Mouse (Mus musculus) T-helper 1 cell (primary cell): Measurements from ENCODE around the gene Stk11.

Experiments used
- in situ Hi-C: fragments of 300-600 bp; cut with MboI, MseI; formaldehyde crosslinking; loops from one replicate; pipeline ENCODE4 v1.15.1; 2025; ENCODE audit warnings: high pct_unique_total_duplicates

Stk11 gene

DNA sequence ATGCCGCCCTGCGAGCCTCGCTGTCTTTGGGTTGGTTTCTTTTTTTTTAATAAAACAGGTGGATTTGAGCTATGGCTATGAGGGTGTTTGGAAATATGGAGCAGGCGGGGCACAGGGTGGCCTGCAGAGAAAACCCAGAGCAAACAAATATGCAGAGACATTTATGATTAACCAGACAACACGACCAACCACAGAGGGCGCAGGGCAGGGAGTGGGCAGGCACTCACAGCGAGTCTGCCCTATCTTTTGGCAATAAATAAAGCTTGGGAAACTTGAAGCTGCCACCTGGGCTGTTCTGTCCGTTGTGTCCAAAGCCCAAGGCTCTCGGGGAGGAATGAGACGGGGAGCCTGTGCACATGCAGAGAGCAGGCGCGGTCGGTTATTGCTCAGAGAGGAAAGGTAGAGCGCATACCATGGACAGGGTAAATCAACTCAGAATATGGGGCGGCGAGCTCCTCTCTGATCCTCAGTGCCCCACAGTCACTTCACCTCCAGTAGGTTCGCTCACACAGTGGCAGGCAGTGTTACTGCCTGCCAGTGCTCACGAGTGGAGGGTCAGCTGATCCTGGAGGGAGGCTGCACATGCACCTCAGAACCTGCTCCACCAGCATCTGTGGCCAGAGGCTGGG is 14.9 kb downstream of the Stk11 start:
- in situ Hi-C loops = no loop called here

DNA sequence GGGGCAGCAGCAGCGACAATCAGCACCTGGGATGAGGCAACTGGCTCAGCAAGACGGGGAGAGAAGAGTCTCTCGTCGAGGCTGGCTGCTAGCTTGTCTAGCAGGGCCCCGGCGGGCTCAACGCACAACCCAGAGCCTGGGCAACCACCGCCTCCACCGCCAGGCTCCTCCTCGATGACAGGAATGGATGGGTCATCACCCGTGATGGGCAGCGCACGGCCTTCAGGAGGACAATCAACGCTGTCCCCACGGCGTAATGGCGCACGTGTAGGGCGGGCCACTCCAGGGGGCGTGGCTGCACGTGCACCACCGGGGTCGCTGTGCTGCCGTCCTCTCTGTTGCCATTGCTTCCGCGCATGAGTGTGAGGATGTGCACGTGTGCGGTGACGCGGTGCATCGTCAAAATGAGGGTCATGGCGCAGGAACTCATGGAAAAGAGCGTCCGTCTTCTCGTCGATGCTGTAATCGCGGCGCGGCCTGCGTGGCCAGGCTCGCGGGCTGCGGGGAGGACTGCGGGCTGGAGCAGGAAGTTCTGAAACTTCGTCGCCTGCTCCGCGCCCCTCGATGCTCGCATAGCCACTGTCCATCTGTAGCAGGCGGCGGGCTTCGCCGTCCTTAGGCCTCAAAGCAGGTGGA is 15.8 kb downstream of the Stk11 start:
- in situ Hi-C loops = no loop called here

DNA sequence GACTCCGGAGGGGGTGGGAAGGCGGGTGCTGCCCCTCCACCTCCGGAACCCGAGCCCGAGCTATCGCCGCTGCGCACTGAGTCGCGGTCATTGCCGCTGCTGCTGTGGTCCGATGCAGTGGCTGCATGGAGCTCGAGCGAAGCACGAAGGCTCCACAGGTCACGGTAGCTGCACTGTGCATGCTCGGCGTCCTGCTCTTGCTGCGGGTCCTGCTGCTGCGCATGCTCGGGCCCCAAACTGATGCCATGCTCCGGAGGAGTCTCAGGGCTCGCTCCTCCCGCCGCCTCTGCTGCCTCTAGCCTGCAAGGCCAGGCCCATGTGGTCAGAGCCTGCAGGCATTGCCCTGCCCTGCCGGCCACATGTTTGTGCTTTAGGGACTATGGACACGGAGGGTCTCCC is 16.3 kb downstream of the Stk11 start:
- in situ Hi-C loops = no loop called here

DNA sequence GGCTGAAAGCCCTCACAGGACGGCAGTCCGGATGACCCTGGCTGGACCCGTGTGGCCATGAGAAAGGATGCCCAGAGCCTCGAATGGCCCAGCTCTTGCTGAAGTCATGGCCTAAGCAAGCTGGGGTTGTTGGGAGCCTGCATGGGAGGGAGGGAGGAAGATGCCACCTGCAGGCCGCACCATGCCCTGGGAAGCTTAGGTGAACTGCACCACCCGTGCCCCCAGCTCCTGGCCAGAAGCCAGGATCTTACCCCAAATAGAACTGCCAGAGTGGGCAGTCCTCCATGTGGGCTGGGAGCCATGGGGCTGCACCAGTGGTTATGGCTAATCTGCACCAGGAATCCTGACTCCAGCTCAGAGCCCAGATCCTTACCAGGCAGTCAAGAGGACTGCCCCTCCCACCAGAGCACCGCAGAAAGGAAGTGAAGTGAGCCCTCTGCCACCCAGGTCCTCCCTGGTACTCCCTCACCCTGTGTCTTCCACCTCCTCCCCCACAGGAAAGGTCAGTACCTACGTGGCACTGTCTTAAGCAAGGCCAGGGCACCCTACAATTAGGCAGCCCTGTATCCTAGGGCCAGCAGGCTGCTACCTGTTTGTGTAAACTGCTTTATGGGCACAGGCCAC is 17.7 kb downstream of the Stk11 start:
- in situ Hi-C loops = no loop called here

DNA sequence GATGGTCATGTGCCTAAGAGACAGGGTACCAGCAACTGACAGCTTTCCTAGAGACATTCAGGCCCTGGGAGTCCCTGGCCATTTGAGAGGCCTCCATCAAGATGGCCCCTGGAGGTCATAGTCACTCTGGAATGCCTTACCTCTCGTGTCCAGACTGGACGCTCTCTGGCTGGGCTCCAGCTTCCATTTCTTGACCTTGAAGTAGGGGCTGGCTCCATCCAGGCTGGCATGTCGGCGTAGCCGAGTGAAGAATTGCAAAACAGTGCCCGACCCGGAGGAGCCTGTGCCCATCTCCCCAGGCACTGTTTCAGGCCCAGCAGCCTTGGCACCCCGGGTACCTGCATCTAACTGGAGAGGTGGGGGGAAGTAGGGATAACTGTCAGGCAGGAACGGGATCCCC is 18.8 kb downstream of the Stk11 start:
- in situ Hi-C loops = no loop called here

DNA sequence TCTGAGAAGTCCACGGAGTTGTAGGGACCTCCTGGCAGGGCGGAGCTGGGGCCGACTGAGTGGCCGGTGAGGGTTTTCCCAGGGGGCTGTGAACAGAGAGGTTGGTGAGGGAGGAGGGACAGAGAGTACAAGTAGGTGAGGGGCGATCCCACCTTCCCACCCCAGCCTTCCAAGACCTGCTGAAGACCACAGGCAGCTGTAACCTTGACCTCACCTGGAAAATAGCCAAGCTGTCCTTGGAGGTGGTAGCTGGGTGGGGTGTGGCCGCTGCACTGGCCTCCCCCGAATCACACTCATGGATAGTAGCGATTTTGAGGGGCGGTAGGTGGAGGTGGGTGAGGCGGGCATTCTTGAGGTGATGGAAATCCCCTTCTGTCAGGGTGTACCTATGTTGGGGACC is 19.6 kb downstream of the Stk11 start:
- in situ Hi-C loops = no loop called here

DNA sequence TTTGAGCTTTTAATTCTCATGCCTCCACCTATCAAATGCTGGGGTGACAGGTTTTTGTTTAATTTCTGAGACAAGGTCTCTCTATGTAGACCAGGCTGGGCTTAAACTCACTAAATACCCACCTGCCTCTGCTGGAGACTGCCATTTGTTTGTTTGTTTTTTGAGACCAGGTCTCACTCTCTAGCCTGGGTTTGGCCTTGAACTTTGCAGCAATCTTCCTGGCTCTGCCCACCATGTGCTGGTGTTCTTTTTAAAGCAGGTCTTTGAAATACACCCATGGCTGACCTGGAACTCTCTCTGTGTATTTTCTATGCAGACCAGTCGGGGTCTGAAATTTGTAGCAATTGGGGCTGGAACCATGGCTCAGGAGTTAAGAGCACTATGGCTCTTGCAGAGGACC is 20.0 kb downstream of the Stk11 start:
- in situ Hi-C loops = no loop called here

DNA sequence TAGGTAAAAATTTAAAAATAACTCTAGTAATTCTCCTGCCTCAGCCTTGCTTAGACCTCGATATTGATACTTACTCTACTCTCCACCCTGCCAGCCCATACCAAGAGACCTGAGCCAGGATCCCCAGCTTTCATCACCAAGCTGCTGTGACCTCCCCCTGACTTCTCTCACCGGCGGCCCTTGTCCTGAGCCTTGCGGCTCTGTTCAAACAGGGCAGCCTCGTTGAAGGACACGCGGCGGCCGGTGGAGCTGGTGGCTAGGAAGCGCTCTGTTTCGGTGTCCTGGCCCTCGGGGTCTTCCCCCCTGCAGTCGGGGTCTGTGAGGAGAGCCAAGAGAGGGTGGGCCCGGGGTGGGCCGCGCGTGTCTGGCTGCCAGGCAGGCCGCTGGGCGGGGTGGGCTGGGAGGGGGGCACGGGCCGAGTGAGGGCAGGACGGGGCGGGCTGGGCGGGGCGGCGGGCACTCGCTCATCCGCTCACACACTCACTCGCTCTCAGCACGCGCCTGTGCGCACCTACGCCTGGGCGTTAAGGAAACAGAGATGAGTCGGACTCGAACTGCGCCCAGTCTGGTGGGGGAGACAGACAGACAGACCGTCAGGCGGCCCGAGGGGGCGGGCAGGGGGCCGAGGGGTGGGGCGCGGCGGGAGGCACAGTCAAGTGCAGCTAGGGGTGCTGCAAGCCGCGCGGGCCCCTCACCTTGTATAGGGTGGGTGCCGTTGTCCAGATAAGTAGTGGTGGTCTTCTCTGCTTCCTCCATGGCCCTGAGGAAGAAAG is 20.8 kb downstream of the Stk11 start:
- in situ Hi-C loops = no loop called here

DNA sequence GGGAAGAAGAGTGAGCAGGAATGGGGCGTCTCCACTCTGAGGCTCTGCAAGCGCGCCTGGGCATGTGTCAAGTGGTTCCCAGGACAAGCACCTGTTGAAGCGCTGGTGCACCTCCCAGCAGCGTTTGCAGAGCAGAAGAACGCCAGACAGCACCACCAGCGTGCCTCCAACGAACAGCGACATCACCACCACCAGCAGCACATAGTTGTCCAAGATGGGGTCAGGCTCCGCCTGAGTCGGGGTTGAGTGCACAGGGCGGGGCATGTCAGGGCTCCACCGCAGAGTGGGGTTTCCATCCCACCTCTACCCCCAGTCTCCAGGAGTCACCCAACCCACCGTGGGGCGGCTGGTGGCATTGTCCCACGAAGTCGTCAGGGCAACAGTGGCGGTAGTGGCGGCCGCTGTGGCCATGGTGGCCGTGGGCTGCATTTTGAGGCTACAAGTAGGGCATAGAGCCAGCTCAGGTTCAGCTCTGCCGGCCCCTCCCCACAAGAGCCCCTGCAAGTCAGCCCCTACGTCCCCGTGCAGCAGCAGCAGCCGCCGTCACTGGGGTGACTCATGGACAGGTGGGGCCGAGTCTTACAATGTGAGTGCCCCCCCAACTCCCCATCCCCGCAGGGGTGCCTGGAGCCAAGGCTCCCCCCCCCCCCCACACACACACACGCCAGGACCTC is 21.5 kb downstream of the Stk11 start:
- in situ Hi-C loops = no loop called here

DNA sequence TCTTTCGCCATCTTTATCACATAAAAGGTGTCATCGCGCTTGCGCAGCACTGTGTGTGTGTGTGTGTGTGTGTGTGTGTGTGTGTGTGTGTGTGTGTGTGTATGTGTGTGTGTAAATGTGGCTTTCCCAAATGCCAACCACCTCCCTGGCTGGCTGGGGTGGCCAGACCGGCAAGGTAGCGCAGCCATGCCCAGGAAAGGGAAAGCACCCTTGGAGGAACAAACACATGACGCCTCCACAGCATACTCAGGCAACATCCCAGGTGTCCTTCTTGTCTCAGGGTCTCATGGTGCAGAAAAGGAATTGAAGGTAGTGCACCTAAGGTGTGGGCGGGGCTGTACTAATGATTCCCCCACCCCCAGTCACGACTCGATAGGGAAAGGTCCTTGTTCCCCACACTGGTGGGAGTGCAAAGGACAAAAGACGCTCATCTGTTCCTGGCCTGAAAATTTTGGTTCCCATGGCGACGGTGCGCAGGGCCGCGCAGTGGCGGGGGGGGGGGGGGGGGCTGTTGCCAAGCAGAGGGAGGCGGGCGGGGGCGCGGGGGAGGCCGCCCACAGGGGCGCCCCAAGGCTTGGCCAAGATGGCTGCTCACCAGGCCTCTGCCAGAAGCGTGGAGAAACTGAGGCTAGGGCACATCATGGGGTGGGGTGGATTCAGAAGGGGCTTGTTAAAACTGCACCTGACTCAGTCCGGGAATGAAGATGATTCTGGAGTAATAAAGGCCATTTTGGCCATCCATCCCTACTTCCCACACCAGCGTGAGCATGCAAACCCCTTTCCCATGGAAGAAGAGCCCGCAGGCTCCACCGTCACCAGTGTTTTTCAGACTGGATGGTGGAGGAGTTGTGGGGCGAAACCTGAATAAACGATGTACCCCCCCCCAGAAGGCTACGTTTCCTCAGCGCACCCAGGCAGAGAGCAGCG is 22.3 kb downstream of the Stk11 start:
- in situ Hi-C loops = no loop called here

DNA sequence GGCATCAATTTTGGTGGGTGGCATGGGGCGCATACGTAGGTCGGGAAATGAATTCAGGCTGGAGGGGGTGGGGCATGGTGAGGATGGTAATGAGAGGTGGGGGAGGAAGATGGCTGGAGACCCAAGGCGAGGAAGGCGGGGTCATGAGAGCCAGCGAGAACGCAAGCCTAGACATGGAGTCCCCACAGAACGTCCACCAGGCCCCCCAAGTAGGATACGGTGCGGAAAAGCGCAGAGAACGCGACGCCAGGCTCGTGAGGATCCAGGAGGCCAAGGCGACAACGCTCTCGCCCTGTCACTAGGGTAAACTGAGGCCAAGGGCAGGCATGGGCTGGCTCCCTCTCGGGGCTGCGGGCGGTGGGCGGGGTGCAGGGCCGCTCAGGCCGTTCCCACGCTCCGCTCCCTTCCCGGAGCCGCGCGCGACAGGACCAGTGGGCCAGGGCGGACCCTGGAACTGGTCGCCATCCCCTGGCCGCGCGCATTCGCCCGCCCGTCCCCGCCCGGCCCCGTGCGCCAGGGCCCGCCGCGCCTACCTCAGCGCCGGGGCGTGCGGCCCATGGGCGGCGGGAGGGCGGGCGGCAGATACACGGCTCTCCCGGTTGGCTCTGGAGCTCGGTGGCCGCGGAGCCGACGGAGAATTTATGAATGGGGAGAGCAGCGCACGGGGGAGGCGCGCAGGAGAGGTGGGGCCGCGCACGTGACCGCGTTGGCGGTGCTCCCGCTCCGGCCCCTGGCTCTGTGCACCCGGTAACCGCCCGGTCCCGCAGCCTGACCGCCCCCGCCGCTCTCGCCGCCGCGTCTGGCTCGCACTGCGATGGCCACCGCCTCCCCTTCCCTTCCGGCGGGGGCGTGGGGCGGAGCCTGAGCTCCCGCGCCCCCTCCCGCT is 23.2 kb downstream of the Stk11 start, which contains the start of gene Atp5d:
Gene Atp5d (plus strand): TSS at position 80 of the 886 bp plus-strand sequence.
- in situ Hi-C loops = no loop called here

DNA sequence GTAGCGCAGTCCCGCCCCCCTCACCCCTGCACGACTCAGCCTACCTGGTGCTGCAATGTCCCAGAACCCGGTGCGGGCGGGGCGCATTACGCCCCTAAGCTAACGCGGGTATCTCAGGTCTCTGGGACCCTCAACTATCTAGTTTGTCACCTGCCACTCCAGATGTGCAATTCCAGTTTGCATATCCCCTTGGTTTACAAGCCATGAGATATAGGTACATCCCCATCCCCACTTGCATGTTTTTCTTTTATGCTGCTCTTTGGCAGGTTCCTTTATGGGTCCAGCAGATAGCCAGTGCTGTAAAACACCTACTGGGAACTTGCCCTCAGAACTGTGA is 23.8 kb downstream of the Stk11 start:
- in situ Hi-C loops = no loop called here

DNA sequence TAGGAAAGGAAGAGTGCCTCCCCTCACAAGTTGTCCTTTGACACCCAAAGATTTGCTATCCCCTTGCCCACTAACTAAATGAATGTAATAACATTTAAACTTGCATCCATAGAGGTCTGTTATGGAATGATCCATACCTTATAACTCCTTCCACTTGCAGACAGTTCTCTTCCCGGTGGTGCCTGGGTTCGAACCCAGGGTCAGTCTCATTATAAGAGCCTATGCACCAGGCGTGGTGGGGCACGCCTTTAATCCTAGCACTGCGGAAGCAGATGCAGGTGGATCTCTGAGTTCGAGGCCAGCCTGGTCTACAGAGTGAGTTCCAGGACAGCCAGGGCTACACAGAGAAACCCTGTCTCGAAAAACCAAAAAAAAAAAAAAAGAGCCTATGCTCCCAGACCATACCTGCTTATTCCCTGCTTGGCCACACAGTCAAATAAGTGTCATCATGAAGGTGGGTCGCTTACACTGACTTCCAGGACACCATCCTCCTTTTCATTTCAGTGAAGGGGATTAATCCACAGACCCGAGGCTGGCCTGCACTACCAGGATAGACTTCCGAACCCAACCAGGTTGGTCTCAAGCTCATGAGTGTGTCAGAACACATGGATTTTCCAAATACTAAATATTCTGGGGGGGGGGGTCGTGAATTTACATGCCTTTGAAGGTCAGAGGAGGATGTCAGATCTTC is 24.5 kb downstream of the Stk11 start:
- in situ Hi-C loops = no loop called here

DNA sequence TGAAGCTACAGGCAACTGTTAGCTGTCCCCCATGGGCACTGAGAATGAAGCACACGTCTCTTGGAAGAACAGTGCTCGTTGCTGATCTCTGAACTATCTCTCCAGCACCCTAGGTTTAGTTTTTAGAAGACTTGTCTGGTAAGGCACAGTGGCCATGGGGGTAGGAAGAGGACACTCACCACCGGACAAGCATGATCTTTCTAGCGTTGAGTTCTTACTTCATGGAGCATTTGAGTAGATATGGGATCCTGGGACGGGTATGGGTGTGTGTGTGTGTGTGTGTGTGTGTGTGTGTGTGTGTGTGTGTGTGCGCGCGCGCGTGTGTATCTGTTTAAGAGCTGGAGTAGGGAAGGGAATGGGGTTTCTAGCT is 25.0 kb downstream of the Stk11 start, which contains the start of gene Cbarp:
Gene Cbarp (minus strand): TSS at position 170 of the 370 bp plus-strand sequence.
- in situ Hi-C loops = no loop called here

DNA sequence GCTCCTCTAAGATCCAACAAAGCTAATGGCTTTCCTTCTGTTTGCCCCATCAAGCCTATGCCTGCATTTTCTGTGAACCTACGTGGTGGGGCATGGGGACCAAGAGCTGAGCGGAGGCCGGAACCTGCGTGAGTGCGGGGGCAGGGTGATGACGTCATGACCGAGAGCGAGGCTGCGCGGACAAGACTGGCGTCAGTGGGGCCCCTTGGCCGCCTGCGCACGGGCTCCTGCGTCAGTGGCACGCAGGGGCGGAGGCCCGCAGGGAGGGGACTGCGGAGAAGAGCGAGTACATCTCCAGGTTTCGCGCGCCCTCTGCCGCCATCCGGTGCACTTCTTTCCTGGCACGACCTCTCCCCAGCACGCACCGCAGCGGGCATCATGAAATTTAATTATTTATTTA is 25.6 kb downstream of the Stk11 start:
- in situ Hi-C loops = no loop called here

DNA sequence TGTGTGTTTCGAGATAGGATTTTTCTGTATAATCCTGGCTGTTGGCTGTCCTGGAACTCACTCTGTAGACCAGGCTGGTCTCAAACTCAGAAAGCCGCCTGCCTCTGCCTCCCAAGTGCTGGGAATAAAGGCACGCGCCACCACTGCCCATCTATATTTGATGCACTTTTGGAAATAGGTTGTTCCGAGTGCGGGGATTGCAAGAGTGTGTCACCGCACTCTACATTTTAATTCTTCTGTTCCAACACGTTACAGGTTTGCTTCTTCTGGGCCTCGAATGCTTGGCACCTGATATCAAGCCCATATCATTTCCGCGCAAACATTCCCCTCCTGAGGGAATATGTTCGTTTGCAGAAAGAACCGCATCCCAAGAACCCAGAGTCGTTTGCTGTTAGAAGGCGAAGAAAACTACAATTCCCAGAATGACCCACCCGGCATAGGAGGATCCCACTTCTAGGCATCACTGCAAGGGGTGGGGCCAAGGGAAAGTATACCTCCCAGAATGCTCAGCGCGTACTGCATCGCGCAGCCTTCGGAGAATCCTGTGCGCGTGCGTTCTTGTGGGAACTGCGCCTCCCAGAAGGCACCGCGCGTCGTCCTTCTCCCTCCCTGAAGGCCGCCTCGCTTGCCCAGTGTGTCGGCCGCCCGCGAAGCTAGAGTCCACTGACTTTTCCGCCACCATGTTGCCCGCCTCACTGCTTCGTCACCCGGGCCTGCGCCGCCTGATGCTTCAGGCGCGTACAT is 26.4 kb downstream of the Stk11 start:
- in situ Hi-C loops = no loop called here

DNA sequence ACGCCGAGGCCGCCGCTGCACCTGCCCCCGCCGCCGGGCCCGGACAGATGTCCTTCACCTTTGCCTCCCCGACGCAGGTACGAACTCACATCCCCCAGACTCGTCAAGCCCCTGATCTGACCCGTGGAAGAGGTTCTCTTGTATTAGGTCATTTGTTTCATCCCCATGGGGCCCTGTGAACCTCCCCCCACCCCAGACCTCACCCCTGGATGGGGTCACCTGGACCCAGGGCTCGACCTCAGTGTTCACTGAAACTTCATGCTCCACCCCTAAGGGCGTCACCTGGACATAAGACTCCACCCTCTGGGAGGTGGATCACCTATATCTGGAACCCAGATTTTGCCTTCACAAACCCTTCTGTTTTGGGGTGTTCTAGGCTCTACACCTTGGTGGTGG is 26.9 kb downstream of the Stk11 start:
- in situ Hi-C loops = no loop called here

DNA sequence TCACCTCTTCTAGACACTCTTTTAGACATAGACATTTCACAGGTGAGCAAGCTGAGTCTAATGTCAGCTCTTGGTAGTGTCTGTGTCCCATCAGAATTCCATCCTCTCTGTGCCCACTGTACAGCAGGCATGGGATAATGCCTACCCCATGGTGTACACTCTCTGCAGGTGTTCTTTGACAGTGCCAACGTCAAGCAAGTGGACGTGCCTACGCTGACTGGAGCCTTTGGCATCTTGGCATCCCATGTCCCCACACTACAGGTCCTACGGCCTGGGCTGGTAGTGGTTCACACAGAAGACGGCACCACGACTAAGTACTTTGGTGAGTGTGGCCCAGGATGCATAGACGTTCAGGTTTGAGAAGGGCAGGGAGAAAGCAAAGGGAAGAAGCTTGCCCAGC is 28.1 kb downstream of the Stk11 start:
- in situ Hi-C loops = no loop called here

DNA sequence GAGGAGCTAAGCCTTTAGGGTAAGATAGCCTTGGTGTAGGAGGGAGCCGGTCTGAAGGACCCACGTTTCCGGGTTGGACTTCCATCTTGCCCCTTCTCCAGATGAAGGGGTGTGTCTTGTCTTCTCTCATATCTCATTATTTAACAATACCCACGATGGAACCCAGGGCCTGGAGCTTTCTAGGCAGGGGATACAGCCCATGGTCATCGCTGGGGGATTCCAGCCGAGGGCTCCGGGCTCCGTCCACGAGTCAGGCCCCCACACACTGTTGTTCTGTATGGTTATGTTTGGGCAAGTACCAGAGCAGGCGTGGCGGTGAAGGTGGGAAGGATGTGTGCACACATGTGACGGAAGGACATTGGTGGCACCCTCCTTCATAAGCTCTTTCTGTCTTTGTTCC is 28.6 kb downstream of the Stk11 start:
- in situ Hi-C loops = no loop called here
